Mouse (Mus musculus): ENCODE results near the gene Mrgprd.

Mrgprd gene

GRCm38 (mm10) chr7:145314785-145315411, at the start of gene Mrgprd:
Gene Mrgprd (plus strand): TSS chr7:145314835.
- no peak for DNase-seq

GRCm38 (mm10) chr7:145266011-145266410, 48.6 kb upstream of the Mrgprd start:
- no peak for DNase-seq

GRCm38 (mm10) chr7:145268890-145269289, 45.7 kb upstream of the Mrgprd start:
- DNase-seq: no peak

GRCm38 (mm10) chr7:145270955-145271354, 43.7 kb upstream of the Mrgprd start:
- DNase-seq: no peak

GRCm38 (mm10) chr7:145275488-145275887, 39.1 kb upstream of the Mrgprd start:
- DNase-seq: no peak

- DNase-seq: no peak
These were observed 33.2 kb upstream of the Mrgprd start for GRCm38 (mm10) chr7:145281396-145281795.

GRCm38 (mm10) chr7:145283041-145283440, 31.6 kb upstream of the Mrgprd start:
- DNase-seq: no peak

GRCm38 (mm10) chr7:145283487-145284187, 31.0 kb upstream of the Mrgprd start, which contains the start of gene Tpcn2:
Gene Tpcn2 (minus strand): TSS chr7:145284011.
- peak; percentile 84 to 85 for DNase-seq

- DNase-seq: no peak
These were observed 30.3 kb upstream of the Mrgprd start for GRCm38 (mm10) chr7:145284293-145284692.

- no peak for DNase-seq
These were observed 29.2 kb upstream of the Mrgprd start for GRCm38 (mm10) chr7:145285476-145285875.

- DNase-seq: no peak
These were observed 27.2 kb upstream of the Mrgprd start for GRCm38 (mm10) chr7:145287410-145287809.

GRCm38 (mm10) chr7:145289302-145289701, 25.3 kb upstream of the Mrgprd start:
- no peak for DNase-seq

- DNase-seq: no peak
These were observed 22.8 kb upstream of the Mrgprd start for GRCm38 (mm10) chr7:145291847-145292246.

- DNase-seq: no peak
These were observed 21.9 kb upstream of the Mrgprd start for GRCm38 (mm10) chr7:145292726-145293125.

- no peak for DNase-seq
These were observed 20.8 kb upstream of the Mrgprd start for GRCm38 (mm10) chr7:145293859-145294258.

- DNase-seq: no peak
These were observed 15.8 kb upstream of the Mrgprd start for GRCm38 (mm10) chr7:145298666-145299490.

- no peak for DNase-seq
These were observed 14.9 kb upstream of the Mrgprd start for GRCm38 (mm10) chr7:145299562-145300320.

- no peak for DNase-seq
These were observed 14.2 kb upstream of the Mrgprd start, which contains the start of gene Mrgprf for GRCm38 (mm10) chr7:145300321-145301007. Gene Mrgprf (plus strand): TSS chr7:145300828.

GRCm38 (mm10) chr7:145301008-145301340, 13.7 kb upstream of the Mrgprd start:
- DNase-seq: no peak

GRCm38 (mm10) chr7:145301341-145302005, 13.2 kb upstream of the Mrgprd start:
- DNase-seq: no peak

- DNase-seq: no peak
These were observed 11.9 kb upstream of the Mrgprd start for GRCm38 (mm10) chr7:145302488-145303285.
